Mouse (Mus musculus) forebrain, embryonic 11.5 days (tissue): ENCODE measurements at regions not wholly inside any gene's neighbourhood (a gene's known extent, or its start where the extent isn't known, plus 50 kb on each side); places are given as distances from the start of the nearest gene placed in this dataset.

ENCODE experiments used
- ATAC-seq: fragments of 200-750 bp; cut with Nextera tagmentation; replicated peaks from 2 replicates; pipeline ENCODE4 v1.8.0; 2017; ENCODE audit warnings: moderate TSS enrichment; ENCODE audit not compliant: low FRiP score
- DNase-seq: peaks from one replicate; pipeline ENCODE4 v3.0.0-alpha.2; 2017; ENCODE audit warnings: low spot score
- H3K27ac ChIP-seq: fragments of 300-500 bp; sonication (generic); 2 replicates; pipeline ENCODE4 v1.5.1; 2014; ENCODE audit warnings: low read depth, low read length
- H3K27me3 ChIP-seq: fragments of 300-500 bp; sonication (generic); 2 replicates; pipeline ENCODE4 v1.6.1; 2014; ENCODE audit warnings: mild to moderate bottlenecking, low read length, mixed read lengths; ENCODE audit not compliant: control insufficient read depth, insufficient read depth
- H3K36me3 ChIP-seq: fragments of 300-500 bp; sonication (generic); 2 replicates; pipeline ENCODE4 v1.6.1; 2014; ENCODE audit warnings: mild to moderate bottlenecking, low read length, moderate library complexity, mixed read lengths; ENCODE audit not compliant: control insufficient read depth, insufficient read depth
- H3K4me1 ChIP-seq: fragments of 300-500 bp; sonication (generic); replicated peaks from 2 replicates; pipeline ENCODE4 v1.6.1; 2014; ENCODE audit warnings: low read length, mixed read lengths; ENCODE audit not compliant: control insufficient read depth, insufficient read depth
- H3K4me2 ChIP-seq: fragments of 300-500 bp; sonication (generic); 2 replicates; pipeline ENCODE4 v1.6.1; 2014; ENCODE audit warnings: low read depth, mild to moderate bottlenecking, low read length, moderate library complexity, mixed read lengths; ENCODE audit not compliant: severe bottlenecking
- H3K4me3 ChIP-seq: fragments of 300-500 bp; sonication (generic); 2 replicates; pipeline ENCODE4 v1.5.1; 2014; ENCODE audit warnings: low read depth, low read length
- H3K9ac ChIP-seq: fragments of 300-500 bp; sonication (generic); 2 replicates; pipeline ENCODE4 v1.6.1; 2014; ENCODE audit warnings: low read length
- H3K9me3 ChIP-seq: fragments of 300-500 bp; sonication (generic); 2 replicates; pipeline ENCODE4 v1.6.1; 2016; ENCODE audit warnings: low read length, mixed read lengths; ENCODE audit not compliant: control insufficient read depth
- WGBS: fragments of 180-500 bp; shearing (Covaris S2); extraction: QIAGEN DNeasy Blood & Tissue Kit; methylation state at CpG from one replicate; pipeline ENCODE4 v1.1.7; 2014; 5-methylcytosine and 5-hydroxymethylcytosine counted together

DNA sequence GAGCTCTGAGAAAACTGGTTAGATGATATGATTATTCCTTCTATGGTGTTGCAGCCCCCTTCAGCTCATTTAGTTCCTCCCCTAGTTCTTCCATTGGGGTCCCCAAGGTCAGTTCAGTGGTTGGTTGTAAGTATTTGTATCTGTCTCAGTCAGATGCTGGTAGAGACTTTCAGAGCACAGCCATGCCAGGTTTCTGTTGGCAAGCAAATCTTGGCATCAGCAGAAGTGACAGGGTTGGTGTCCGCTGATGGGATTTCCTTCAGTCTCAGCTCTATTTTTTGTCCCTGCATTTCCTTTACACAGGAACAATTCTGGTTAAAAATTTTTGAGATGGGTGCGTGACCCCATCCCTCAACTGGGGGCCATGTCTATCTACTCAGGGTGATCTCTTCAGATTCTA lies 55.3 kb upstream of the Spaca1 start:
- Histone ChIP-seq H3K36me3 (no peaks in the 10 kb centered on the region), H3K9me3 (peaks cover 3% of the 10 kb centered on the region; the same call in 1 of the 2 replicates), H3K4me1 (no peaks in the 10 kb centered on the region), H3K27me3 (no peaks in the 10 kb centered on the region), H3K9ac (no peak overlapping the region), H3K4me2 (no peak overlapping the region), H3K4me3 (no peak overlapping the region), H3K27ac (no peak overlapping the region)
- DNase-seq (no peak), ATAC-seq (no peak)
- WGBS, result 96% methylated on average over 2 of the region's 2 CpGs

- ATAC-seq (no peak), DNase-seq (no peak)
- Histone ChIP-seq H3K36me3 (no peaks in the 10 kb centered on the region), H3K9me3 (no peaks in the 10 kb centered on the region), H3K27me3 (no peaks in the 10 kb centered on the region), H3K9ac (no peak overlapping the region), H3K4me2 (no peak overlapping the region), H3K4me3 (no peak overlapping the region), H3K27ac (no peak overlapping the region), H3K4me1 (no peaks in the 10 kb centered on the region)
- 81% methylated on average over 6 of the region's 6 CpGs for WGBS
Measured at GRCm38 (mm10) chr4:34114323-34114722, 64.3 kb upstream of the Spaca1 start.

DNA sequence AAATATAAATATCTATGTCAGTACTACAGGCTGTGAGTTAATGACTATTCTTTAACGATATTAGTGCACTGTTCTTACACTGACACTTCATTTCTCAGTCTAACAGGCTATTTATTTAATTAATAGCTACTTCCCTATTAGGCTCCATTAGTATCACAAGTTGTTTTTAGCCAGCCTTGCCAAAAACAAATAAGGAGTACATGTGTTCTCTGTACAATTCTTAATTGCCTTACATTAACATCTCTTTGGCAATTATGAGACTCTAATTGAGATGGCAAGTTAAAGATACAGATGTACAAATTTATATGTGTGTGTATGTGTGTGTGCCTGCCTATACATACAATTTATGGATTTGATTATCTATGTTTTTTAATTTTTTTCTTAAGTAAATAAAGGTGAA lies 67.1 kb upstream of the Spaca1 start:
- Histone ChIP-seq H3K4me3 (no peak overlapping the region), H3K36me3 (no peaks in the 10 kb centered on the region), H3K27me3 (no peaks in the 10 kb centered on the region), H3K27ac (no peak overlapping the region), H3K9me3 (no peaks in the 10 kb centered on the region), H3K9ac (no peak overlapping the region), H3K4me1 (no peaks in the 10 kb centered on the region), H3K4me2 (no peak overlapping the region)
- 77% methylated on average over 1 of the region's 1 CpGs for WGBS
- DNase-seq, result no peak
- ATAC-seq, result no peak

GRCm38 (mm10) chr4:34122959-34123520 lies 73.0 kb upstream of the Spaca1 start:
- H3K9me3 ChIP-seq, result no peaks in the 10 kb centered on the region
- DNase-seq (no peak), ATAC-seq (no peak)
- no peaks in the 10 kb centered on the region for H3K4me1 ChIP-seq
- 81% methylated on average over 9 of the region's 9 CpGs for WGBS
- H3K9ac ChIP-seq, result no peak overlapping the region
- H3K27ac ChIP-seq, result no peak overlapping the region
- H3K4me3 ChIP-seq, result no peak overlapping the region
- H3K27me3 ChIP-seq, result no peaks in the 10 kb centered on the region
- H3K4me2 ChIP-seq, result no peak overlapping the region
- H3K36me3 ChIP-seq, result no peaks in the 10 kb centered on the region

DNA sequence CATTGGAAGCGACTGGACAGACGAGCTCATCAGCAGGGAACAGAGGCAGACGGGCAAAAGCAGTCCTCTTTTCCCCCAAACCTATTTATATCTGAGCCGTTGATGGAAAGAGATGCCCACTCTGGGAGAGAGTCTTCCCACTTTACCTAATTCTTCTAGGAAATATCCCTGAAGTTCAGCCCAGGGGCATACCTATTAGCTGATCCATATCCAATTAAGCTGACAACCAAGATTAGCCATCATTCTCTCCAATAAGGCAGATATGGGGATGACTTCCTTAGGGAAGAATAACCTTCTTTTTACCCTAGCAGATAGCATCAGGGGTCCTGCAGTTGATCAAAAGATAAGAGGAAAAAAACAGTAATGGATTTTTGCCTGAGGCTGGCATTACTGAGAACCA lies 78.2 kb upstream of the Spaca1 start:
- H3K36me3 ChIP-seq, result no peaks in the 10 kb centered on the region
- DNase-seq (no peak), ATAC-seq (no peak)
- no peak overlapping the region for H3K4me3 ChIP-seq
- H3K4me1 ChIP-seq, result no peaks in the 10 kb centered on the region
- WGBS, result 71% methylated on average over 4 of the region's 4 CpGs
- no peaks in the 10 kb centered on the region for H3K9me3 ChIP-seq
- H3K27me3 ChIP-seq, result no peaks in the 10 kb centered on the region
- no peak overlapping the region for H3K27ac ChIP-seq
- H3K4me2 ChIP-seq, result no peak overlapping the region
- no peak overlapping the region for H3K9ac ChIP-seq

DNA sequence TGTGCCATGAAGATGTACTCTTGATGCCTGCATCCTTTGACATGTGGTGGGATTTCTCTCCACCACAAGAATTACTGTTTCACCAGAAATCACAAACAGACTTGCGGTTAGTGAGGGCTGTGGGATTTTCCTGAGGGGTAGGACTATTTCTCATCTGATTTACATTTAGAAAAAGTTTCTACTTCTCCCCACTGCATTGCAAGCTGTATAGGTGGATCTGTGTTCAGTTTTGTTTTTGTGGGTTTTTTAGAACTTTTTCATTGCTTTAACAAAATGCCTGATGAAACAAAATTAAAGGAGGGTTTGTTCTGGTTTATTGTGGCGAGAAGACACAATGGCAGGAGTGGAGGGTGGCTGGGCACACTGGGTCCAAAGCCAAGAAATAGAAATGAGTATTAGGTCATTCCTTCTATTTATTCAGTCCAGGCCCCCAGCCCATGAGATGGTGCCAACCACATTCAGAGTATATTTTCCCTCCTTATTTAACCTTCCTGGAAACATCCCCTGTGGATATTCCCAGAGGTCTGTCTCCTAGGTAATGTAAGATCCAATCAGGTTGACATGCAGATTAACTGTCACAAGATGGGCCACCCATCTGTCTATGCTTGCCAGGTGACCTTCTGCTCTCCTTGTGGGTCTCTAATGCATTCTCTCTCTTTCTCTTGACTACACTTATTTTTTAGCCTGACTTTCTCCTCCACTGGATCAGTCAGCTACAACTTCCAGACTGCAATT lies 96.3 kb upstream of the Spaca1 start:
- no peak overlapping the region for H3K4me3 ChIP-seq
- DNase-seq, result no peak
- no peaks in the 10 kb centered on the region for H3K4me1 ChIP-seq
- H3K9me3 ChIP-seq, result no peaks in the 10 kb centered on the region
- WGBS, result 85% methylated on average over 2 of the region's 2 CpGs
- H3K9ac ChIP-seq, result no peak overlapping the region
- no peaks in the 10 kb centered on the region for H3K36me3 ChIP-seq
- no peak overlapping the region for H3K4me2 ChIP-seq
- ATAC-seq, result no peak
- no peaks in the 10 kb centered on the region for H3K27me3 ChIP-seq
- no peak overlapping the region for H3K27ac ChIP-seq

- ATAC-seq (no peak), DNase-seq (no peak)
- no peak overlapping the region for H3K4me3 ChIP-seq
- H3K4me1 ChIP-seq, result no peaks in the 10 kb centered on the region
- no peaks in the 10 kb centered on the region for H3K9me3 ChIP-seq
- no peak overlapping the region for H3K4me2 ChIP-seq
- no peak overlapping the region for H3K9ac ChIP-seq
- H3K27me3 ChIP-seq, result no peaks in the 10 kb centered on the region
- WGBS, result 82% methylated on average over 5 of the region's 5 CpGs
- no peaks in the 10 kb centered on the region for H3K36me3 ChIP-seq
- no peak overlapping the region for H3K27ac ChIP-seq
Measured at GRCm38 (mm10) chr4:34148956-34149739, 99.2 kb upstream of the Spaca1 start.

DNA sequence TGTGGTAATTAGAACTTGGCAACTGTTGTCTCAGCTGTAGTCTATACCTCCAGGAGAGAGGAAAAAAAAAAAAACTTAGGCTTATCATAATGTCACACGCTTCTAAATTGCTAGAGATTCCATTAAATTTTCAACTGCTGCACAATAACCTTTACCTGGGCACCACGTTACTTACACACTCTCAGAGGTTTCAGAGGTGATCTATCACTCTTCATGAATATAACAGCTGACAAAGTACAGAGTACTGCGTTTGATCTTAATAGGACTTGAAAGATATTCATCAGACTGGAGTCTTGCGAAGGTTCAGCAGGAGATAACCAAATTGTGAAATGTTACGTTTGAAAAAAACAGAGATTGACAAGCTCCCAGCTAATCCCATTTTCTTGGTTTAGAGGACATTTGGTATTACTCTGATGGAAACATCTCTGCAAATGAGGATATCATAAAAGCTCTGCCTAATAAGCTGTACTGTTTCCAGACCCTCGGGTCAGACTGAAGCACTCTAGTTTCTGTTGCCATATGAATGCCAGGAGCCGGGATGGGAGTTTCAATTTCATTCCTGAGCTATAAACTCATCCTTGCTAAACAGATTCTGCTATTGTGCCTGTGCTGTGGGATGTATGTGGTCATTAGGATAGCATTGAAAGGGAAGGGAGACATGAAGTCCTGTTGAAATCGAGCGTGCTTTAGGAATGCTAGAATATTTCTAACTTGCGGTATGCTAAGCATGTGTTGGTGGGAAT lies 101.8 kb upstream of the Spaca1 start:
- WGBS, result 80% methylated on average over 10 of the region's 10 CpGs
- Histone ChIP-seq H3K4me3 (no peak overlapping the region), H3K9me3 (no peaks in the 10 kb centered on the region), H3K36me3 (no peaks in the 10 kb centered on the region), H3K27me3 (no peaks in the 10 kb centered on the region), H3K9ac (no peak overlapping the region), H3K27ac (no peak overlapping the region), H3K4me1 (no peaks in the 10 kb centered on the region), H3K4me2 (no peak overlapping the region)
- no peak for DNase-seq
- ATAC-seq, result no peak
